Mouse (Mus musculus) heart, postnatal 0 days (tissue): ENCODE measurements around the gene Edil3. TPM values are rescaled to one million over a fixed set of nuclear protein-coding genes. Genes with fewer than 3 reads are reported as not detected.

Source experiments
- ATAC-seq: fragments of 200-750 bp; cut with Nextera tagmentation; 2 replicates; pipeline ENCODE4 v1.8.0; 2017; ENCODE audit warnings: low read depth, moderate number of reproducible peaks, moderate library complexity; ENCODE audit not compliant: insufficient read depth
- DNase-seq: peaks from one replicate; pipeline ENCODE4 v3.0.0-alpha.2; 2016; ENCODE audit warnings: low spot score
- H3K27ac ChIP-seq: fragments of 300-500 bp; sonication (generic); 2 replicates; pipeline ENCODE4 v1.5.1; 2014; ENCODE audit warnings: low read depth, mild to moderate bottlenecking
- H3K27me3 ChIP-seq: fragments of 300-500 bp; sonication (generic); 2 replicates; pipeline ENCODE4 v1.6.1; 2014; ENCODE audit warnings: low read length, mixed read lengths; ENCODE audit not compliant: control insufficient read depth, insufficient read depth
- H3K36me3 ChIP-seq: fragments of 300-500 bp; sonication (generic); replicated peaks from 2 replicates; pipeline ENCODE4 v1.6.1; 2014; ENCODE audit warnings: low read length, mixed read lengths; ENCODE audit not compliant: control insufficient read depth, insufficient read depth
- H3K4me1 ChIP-seq: fragments of 300-500 bp; sonication (generic); 2 replicates; pipeline ENCODE4 v1.6.1; 2014; ENCODE audit warnings: antibody characterized with exemption; ENCODE audit not compliant: control insufficient read depth, insufficient read depth
- H3K4me2 ChIP-seq: fragments of 300-500 bp; sonication (generic); 2 replicates; pipeline ENCODE4 v1.6.1; 2014; ENCODE audit warnings: low read depth, mild to moderate bottlenecking, low read length, moderate library complexity
- H3K4me3 ChIP-seq: fragments of 300-500 bp; sonication (generic); 2 replicates; pipeline ENCODE4 v1.5.1; 2014; ENCODE audit warnings: low read depth, low read length
- H3K9ac ChIP-seq: fragments of 300-500 bp; sonication (generic); replicated peaks from 2 replicates; pipeline ENCODE4 v1.6.1; 2014; ENCODE audit warnings: low read depth, low read length, mixed read lengths
- H3K9me3 ChIP-seq: fragments of 300-500 bp; sonication (generic); replicated peaks from 2 replicates; pipeline ENCODE4 v1.6.1; 2016; ENCODE audit warnings: low read length; ENCODE audit not compliant: control insufficient read depth
- CTCF ChIP-seq: IDR thresholded peaks from 2 replicates; pipeline ENCODE4 v1.5.1; 2016; ENCODE audit warnings: antibody characterized with exemption, control low read depth, low read depth
- EP300 ChIP-seq: IDR thresholded peaks from 2 replicates; pipeline ENCODE4 v1.6.1; 2016; ENCODE audit warnings: antibody characterized with exemption, low read depth
- WGBS: fragments of 180-500 bp; shearing (Covaris S2); extraction: QIAGEN DNeasy Blood & Tissue Kit; methylation state at CpG from one replicate; pipeline ENCODE4 v1.1.7; 2014; 5-methylcytosine and 5-hydroxymethylcytosine counted together
- polyA plus RNA-seq: library from polyadenylated mRNA; unstranded; fragments of >200 nt; fragmentation: Nextera tagmentation; extraction: Ambion mirVana; gene quantifications from 2 replicates; pipeline ENCODE4 v1.2.1, GENCODE M21; 2015
- total RNA-seq: library from RNA; depleted of rRNA; stranded (reverse); fragments of >200 nt; gene quantifications from 2 replicates; pipeline ENCODE4 v1.2.3, GENCODE M21; 2014; ENCODE audit warnings: low replicate concordance

Gene Edil3
- total and polyA plus RNA-seq, 2 experiments from 2014 or later = 0.63 to 0.76 TPM

GRCm38 (mm10) chr13:89324282-89324681 is 503.0 kb downstream of the Edil3 start:
- DNase-seq = no peak
- no peak overlapping the region for H3K4me3 ChIP-seq
- no peak overlapping the region for H3K27ac ChIP-seq
- no peaks in the 10 kb centered on the region for H3K4me1 ChIP-seq
- no peak overlapping the region for H3K9ac ChIP-seq
- H3K27me3 ChIP-seq = no peaks in the 10 kb centered on the region
- WGBS = 61% methylated on average over 2 of the region's 2 CpGs
- H3K9me3 ChIP-seq = no peaks in the 10 kb centered on the region
- no peak for ATAC-seq
- H3K4me2 ChIP-seq = no peak overlapping the region
- TF ChIP-seq CTCF (no peak), EP300 (no peak)
- H3K36me3 ChIP-seq = no peaks in the 10 kb centered on the region

- no peak for DNase-seq
- Histone ChIP-seq H3K4me3 (no peak overlapping the region), H3K9ac (no peak overlapping the region), H3K36me3 (no peaks in the 10 kb centered on the region), H3K4me1 (0 out of 2 replicates have a peak, but pooled peaks cover 3% of the 10 kb centered on the region), H3K9me3 (no peaks in the 10 kb centered on the region), H3K27ac (no peak overlapping the region), H3K27me3 (no peaks in the 10 kb centered on the region), H3K4me2 (no peak overlapping the region)
- ATAC-seq = no peak
- 48% methylated on average over 1 of the region's 1 CpGs for WGBS
- no peak for TF ChIP-seq EP300
- peak; percentile 54 for TF ChIP-seq CTCF
These were observed 513.2 kb downstream of the Edil3 start for GRCm38 (mm10) chr13:89334494-89334893.

- Histone ChIP-seq H3K9ac (no peak overlapping the region), H3K36me3 (no peaks in the 10 kb centered on the region), H3K4me2 (no peak overlapping the region), H3K27me3 (no peaks in the 10 kb centered on the region), H3K4me1 (0 out of 2 replicates have a peak, but pooled peaks cover 3% of the 10 kb centered on the region), H3K9me3 (no peaks in the 10 kb centered on the region), H3K27ac (no peak overlapping the region), H3K4me3 (no peak overlapping the region)
- 16% methylated on average over 7 of the region's 7 CpGs for WGBS
- DNase-seq = no peak
- TF ChIP-seq EP300 (no peak), CTCF (no peak)
- ATAC-seq = no peak
These were observed 514.8 kb downstream of the Edil3 start for GRCm38 (mm10) chr13:89335908-89336579.

GRCm38 (mm10) chr13:89339055-89339454 is 517.8 kb downstream of the Edil3 start:
- no peak overlapping the region for H3K9ac ChIP-seq
- no peak overlapping the region for H3K4me3 ChIP-seq
- ATAC-seq = no peak
- no peaks in the 10 kb centered on the region for H3K9me3 ChIP-seq
- whole genome bisulfite sequencing = 85% methylated on average over 4 of the region's 4 CpGs
- no peaks in the 10 kb centered on the region for H3K36me3 ChIP-seq
- H3K27me3 ChIP-seq = no peaks in the 10 kb centered on the region
- 0 out of 2 replicates have a peak, but pooled peaks cover 3% of the 10 kb centered on the region for H3K4me1 ChIP-seq
- DNase-seq = no peak
- H3K4me2 ChIP-seq = no peak overlapping the region
- no peak for TF ChIP-seq EP300
- no peak for TF ChIP-seq CTCF
- no peak overlapping the region for H3K27ac ChIP-seq

- TF ChIP-seq CTCF (no peak), EP300 (no peak)
- WGBS = 80% methylated on average over 3 of the region's 3 CpGs
These were observed 518.5 kb downstream of the Edil3 start for GRCm38 (mm10) chr13:89339776-89340175.

GRCm38 (mm10) chr13:89355234-89355633 is 534.0 kb downstream of the Edil3 start:
- ATAC-seq (no peak), DNase-seq (no peak)
- Histone ChIP-seq H3K27ac (no peak overlapping the region), H3K36me3 (no peaks in the 10 kb centered on the region), H3K4me1 (no peaks in the 10 kb centered on the region), H3K9ac (no peak overlapping the region), H3K9me3 (no peaks in the 10 kb centered on the region), H3K4me2 (no peak overlapping the region), H3K27me3 (no peaks in the 10 kb centered on the region), H3K4me3 (no peak overlapping the region)
- WGBS = 53% methylated on average over 3 of the region's 3 CpGs
- TF ChIP-seq CTCF (no peak), EP300 (no peak)

More at GRCm38 (mm10) chr13:89339776-89340175, 518.5 kb downstream of the Edil3 start:
- H3K36me3 ChIP-seq = no peaks in the 10 kb centered on the region
- no peaks in the 10 kb centered on the region for H3K9me3 ChIP-seq
- H3K4me1 ChIP-seq = 0 out of 2 replicates have a peak, but pooled peaks cover 3% of the 10 kb centered on the region
- H3K27ac ChIP-seq = no peak overlapping the region
- H3K27me3 ChIP-seq = no peaks in the 10 kb centered on the region
- H3K4me3 ChIP-seq = no peak overlapping the region
- ATAC-seq (no peak), DNase-seq (no peak)
- H3K9ac ChIP-seq = no peak overlapping the region
- H3K4me2 ChIP-seq = no peak overlapping the region
